Mouse (Mus musculus): ENCODE results near the gene Pdzph1.

Pdzph1 gene

GRCm38 (mm10) chr17:58922821-58923220, 68.4 kb downstream of the Pdzph1 start:
- DNase-seq (ENCODE audit: low spot score): no peak

GRCm38 (mm10) chr17:58919927-58920326, 71.2 kb downstream of the Pdzph1 start:
- DNase-seq (ENCODE audit: low spot score): no peak

- peak; percentile 18 for DNase-seq (ENCODE audit: low spot score)
Measured at GRCm38 (mm10) chr17:58919061-58919460, 72.1 kb downstream of the Pdzph1 start.

- no peak for DNase-seq (ENCODE audit: low spot score)
Measured at GRCm38 (mm10) chr17:58918539-58918938, 72.6 kb downstream of the Pdzph1 start.

- DNase-seq (ENCODE audit: low spot score): no peak
Measured at GRCm38 (mm10) chr17:58911564-58911963, 79.6 kb downstream of the Pdzph1 start.

GRCm38 (mm10) chr17:58909061-58909661, 82.0 kb downstream of the Pdzph1 start:
- DNase-seq (ENCODE audit: low spot score): peak; percentile 73

- no peak for DNase-seq (ENCODE audit: low spot score)
Measured at GRCm38 (mm10) chr17:58906001-58906400, 85.2 kb downstream of the Pdzph1 start.

- no peak for DNase-seq (ENCODE audit: low spot score)
Measured at GRCm38 (mm10) chr17:58891488-58892210, 99.5 kb downstream of the Pdzph1 start.

- no peak for DNase-seq (ENCODE audit: low spot score)
Measured at GRCm38 (mm10) chr17:58889905-58890645, 101.1 kb downstream of the Pdzph1 start.

- no peak for DNase-seq (ENCODE audit: low spot score)
Measured at GRCm38 (mm10) chr17:58884393-58884792, 106.8 kb downstream of the Pdzph1 start.

- DNase-seq (ENCODE audit: low spot score): no peak
Measured at GRCm38 (mm10) chr17:58873356-58873755, 117.8 kb downstream of the Pdzph1 start.

- DNase-seq (ENCODE audit: low spot score): no peak
Measured at GRCm38 (mm10) chr17:58870795-58871194, 120.4 kb downstream of the Pdzph1 start.

Data from adipocyte (in vitro differentiated cells).